Mouse (Mus musculus): ENCODE results near the gene Dmgdh. TPM values are rescaled to one million over a fixed set of nuclear protein-coding genes. Genes with fewer than 3 reads are reported as not detected.

The Dmgdh gene
- total and polyA plus RNA-seq, 3 experiments = not detected

- Histone ChIP-seq H3K4me1 (ENCODE audit: control insufficient read depth in 1 of 2, insufficient read depth in 2 of 2, low read length in 2 of 2) (no peaks in the 10 kb centered on the region), H3K27ac (ENCODE audit: control insufficient read depth, low read depth, low read length) (no peak overlapping the region), H3K9ac (ENCODE audit: control insufficient read depth, low read depth, low read length, poor library complexity, severe bottlenecking) (no peak overlapping the region), H3K79me2 (ENCODE audit: control insufficient read depth, insufficient read depth, low read length, poor library complexity) (no peaks in the 10 kb centered on the region), H3K36me3 (ENCODE audit: control insufficient read depth in 1 of 2, insufficient read depth in 2 of 2, low read length in 2 of 2) (no peaks in the 10 kb centered on the region), H3K27me3 (ENCODE audit: control insufficient read depth in 1 of 2, insufficient read depth in 2 of 2, low read length in 2 of 2) (no peaks in the 10 kb centered on the region), H3K9me3 (replicated peaks; ENCODE audit: insufficient read depth, low read length) (no peaks in the 10 kb centered on the region), H3K4me3 (ENCODE audit: control insufficient read depth in 1 of 2, insufficient read depth in 1 of 2, low read depth in 2 of 2, low read length in 2 of 2) (no peak overlapping the region)
- no peak for TF ChIP-seq NRF1 (IDR thresholded peaks at IDR 0.05; ENCODE audit: insufficient read depth, low read depth, low read length, poor library complexity, severe bottlenecking)
- no peak for TF ChIP-seq POLR2AphosphoS2 (IDR thresholded peaks at IDR 0.05; ENCODE audit: low read length)
- TF ChIP-seq MAZ (IDR thresholded peaks at IDR 0.05; ENCODE audit: low read depth, low read length) = no peak
- TF ChIP-seq TCF12 (IDR thresholded peaks at IDR 0.05; ENCODE audit: low read depth, low read length) = no peak
- no peak for TF ChIP-seq ELF1 (IDR thresholded peaks at IDR 0.05; ENCODE audit: low read depth, low read length)
- no peak for TF ChIP-seq MEF2A (IDR thresholded peaks at IDR 0.05; ENCODE audit: extremely low read depth, insufficient replicate concordance, low read depth, low read length, poor library complexity, severe bottlenecking)
- TF ChIP-seq CHD1 (IDR thresholded peaks at IDR 0.05; ENCODE audit: low read depth, low read length) = no peak
- TF ChIP-seq POLR2A (IDR thresholded peaks at IDR 0.05; ENCODE audit: control insufficient read depth in 1 of 2, insufficient read depth in 1 of 2, low read depth in 1 of 2, low read length in 2 of 2, poor library complexity in 1 of 2) = no peak
- no peak for TF ChIP-seq MXI1 (IDR thresholded peaks at IDR 0.05; ENCODE audit: low read depth, low read length)
- TF ChIP-seq ZC3H11A (IDR thresholded peaks at IDR 0.05; ENCODE audit: low read depth, low read length) = no peak
- TF ChIP-seq BHLHE40 (IDR thresholded peaks at IDR 0.05; ENCODE audit: borderline replicate concordance, low read depth, low read length) = no peak
- TF ChIP-seq TBP (IDR thresholded peaks at IDR 0.05; ENCODE audit: low read depth, low read length) = no peak
- TF ChIP-seq SMC3 (IDR thresholded peaks at IDR 0.05; ENCODE audit: low read depth, low read length) = no peak
- no peak for TF ChIP-seq USF2 (IDR thresholded peaks at IDR 0.05; ENCODE audit: borderline replicate concordance in 1 of 2, insufficient read depth in 1 of 2, low read depth in 1 of 2, low read length in 2 of 2)
- TF ChIP-seq GABPA (IDR thresholded peaks at IDR 0.05; ENCODE audit: low read depth, low read length) = no peak
- DNase-seq (ENCODE audit: low read depth, low spot score) = no peak
Observed at GRCm38 (mm10) chr13:93752597-93753400, 78.6 kb downstream of the Dmgdh start.

- H3K9me3 ChIP-seq (replicated peaks; ENCODE audit: insufficient read depth, low read length) = no peaks in the 10 kb centered on the region
- no peaks in the 10 kb centered on the region for H3K4me1 ChIP-seq (ENCODE audit: control insufficient read depth in 1 of 2, insufficient read depth in 2 of 2, low read length in 2 of 2)
- no peak overlapping the region for H3K4me3 ChIP-seq (ENCODE audit: control insufficient read depth in 1 of 2, insufficient read depth in 1 of 2, low read depth in 2 of 2, low read length in 2 of 2)
- no peaks in the 10 kb centered on the region for H3K79me2 ChIP-seq (ENCODE audit: control insufficient read depth, insufficient read depth, low read length, poor library complexity)
- H3K36me3 ChIP-seq (ENCODE audit: control insufficient read depth in 1 of 2, insufficient read depth in 2 of 2, low read length in 2 of 2) = no peaks in the 10 kb centered on the region
- TF ChIP-seq CHD2 (IDR thresholded peaks at IDR 0.05; ENCODE audit: low read length) = no peak
- no peak for TF ChIP-seq MXI1 (IDR thresholded peaks at IDR 0.05; ENCODE audit: low read depth, low read length)
- no peak for TF ChIP-seq ETS1 (IDR thresholded peaks at IDR 0.05; ENCODE audit: low read depth, low read length)
- no peak for TF ChIP-seq MAX (IDR thresholded peaks at IDR 0.05; ENCODE audit: low read length)
- no peak for TF ChIP-seq USF2 (IDR thresholded peaks at IDR 0.05; ENCODE audit: borderline replicate concordance in 1 of 2, insufficient read depth in 1 of 2, low read depth in 1 of 2, low read length in 2 of 2)
- no peak for TF ChIP-seq SIN3A (IDR thresholded peaks at IDR 0.05; ENCODE audit: low read length)
- no peak for TF ChIP-seq MAFK (IDR thresholded peaks at IDR 0.05; ENCODE audit: borderline replicate concordance, low read depth, low read length)
- no peak for TF ChIP-seq RAD21 (IDR thresholded peaks at IDR 0.05; ENCODE audit: low read depth, low read length)
- TF ChIP-seq UBTF (IDR thresholded peaks at IDR 0.05; ENCODE audit: borderline replicate concordance, insufficient read depth, low read depth, low read length) = no peak
- no peak for TF ChIP-seq NELFE (IDR thresholded peaks at IDR 0.05; ENCODE audit: low read depth, low read length)
- no peak for TF ChIP-seq CHD1 (IDR thresholded peaks at IDR 0.05; ENCODE audit: low read depth, low read length)
- no peak for TF ChIP-seq MAZ (IDR thresholded peaks at IDR 0.05; ENCODE audit: low read depth, low read length)
- TF ChIP-seq JUND (IDR thresholded peaks at IDR 0.05; ENCODE audit: low read depth, low read length) = no peak
- TF ChIP-seq MEF2A (IDR thresholded peaks at IDR 0.05; ENCODE audit: extremely low read depth, insufficient replicate concordance, low read depth, low read length, poor library complexity, severe bottlenecking) = no peak
- TF ChIP-seq POLR2AphosphoS5 (IDR thresholded peaks at IDR 0.05; ENCODE audit: borderline replicate concordance, low read depth, low read length) = no peak
- TF ChIP-seq E2F4 (IDR thresholded peaks at IDR 0.05; ENCODE audit: borderline replicate concordance, low read depth, low read length) = no peak
- no peak for TF ChIP-seq GABPA (IDR thresholded peaks at IDR 0.05; ENCODE audit: low read depth, low read length)
- TF ChIP-seq TCF12 (IDR thresholded peaks at IDR 0.05; ENCODE audit: low read depth, low read length) = no peak
- H3K27me3 ChIP-seq (ENCODE audit: control insufficient read depth in 1 of 2, insufficient read depth in 2 of 2, low read length in 2 of 2) = no peaks in the 10 kb centered on the region
- DNase-seq (ENCODE audit: low read depth, low spot score) = no peak
- no peak overlapping the region for H3K27ac ChIP-seq (ENCODE audit: control insufficient read depth, low read depth, low read length)
- no peak overlapping the region for H3K9ac ChIP-seq (ENCODE audit: control insufficient read depth, low read depth, low read length, poor library complexity, severe bottlenecking)
Observed at GRCm38 (mm10) chr13:93755084-93755483, 80.9 kb downstream of the Dmgdh start.

Measured in MEL (cell line).